Mouse (Mus musculus): ENCODE measurements around the gene Hdgf.
"Not testable (repeated sequence)": the region's sequence is repeated elsewhere in the genome, so short reads cannot be mapped to it uniquely, and the experiment has no call there.

Hdgf gene

GRCm38 (mm10) chr3:87905880-87906485, at the start of gene Hdgf:
Gene Hdgf, plus strand, starts transcription at chr3:87906321.
- peak; percentile 98 for DNase-seq (ENCODE audit: low read depth)

GRCm38 (mm10) chr3:87857666-87858065, 48.5 kb upstream of the Hdgf start:
- peak; percentile 20 for DNase-seq (ENCODE audit: low read depth)

- DNase-seq (ENCODE audit: low read depth) = peak; percentile 85
These were observed 46.3 kb upstream of the Hdgf start for GRCm38 (mm10) chr3:87859813-87860212.

- DNase-seq (ENCODE audit: low read depth) = not testable (repeated sequence)
These were observed 42.0 kb upstream of the Hdgf start for GRCm38 (mm10) chr3:87864111-87864510.

- DNase-seq (ENCODE audit: low read depth) = no peak
These were observed 28.4 kb upstream of the Hdgf start for GRCm38 (mm10) chr3:87877730-87878129.

GRCm38 (mm10) chr3:87884291-87884690, 21.8 kb upstream of the Hdgf start:
- DNase-seq (ENCODE audit: low read depth) = no peak

- peak; percentile 65 for DNase-seq (ENCODE audit: low read depth)
These were observed 21.3 kb upstream of the Hdgf start for GRCm38 (mm10) chr3:87884708-87885251.

GRCm38 (mm10) chr3:87885281-87886003, 20.7 kb upstream of the Hdgf start, which contains the start of gene Prcc:
Gene Prcc, minus strand, starts transcription at chr3:87885608.
- peak; percentile 96 for DNase-seq (ENCODE audit: low read depth)

- no peak for DNase-seq (ENCODE audit: low read depth)
These were observed 20.1 kb upstream of the Hdgf start for GRCm38 (mm10) chr3:87886004-87886365.

GRCm38 (mm10) chr3:87886416-87886815, 19.7 kb upstream of the Hdgf start:
- DNase-seq (ENCODE audit: low read depth) = no peak

GRCm38 (mm10) chr3:87887400-87887799, 18.7 kb upstream of the Hdgf start:
- DNase-seq (ENCODE audit: low read depth) = peak; percentile 45

- DNase-seq (ENCODE audit: low read depth) = no peak
These were observed 14.6 kb upstream of the Hdgf start for GRCm38 (mm10) chr3:87891481-87891880.

- no peak for DNase-seq (ENCODE audit: low read depth)
These were observed 12.7 kb upstream of the Hdgf start for GRCm38 (mm10) chr3:87893367-87893905.

GRCm38 (mm10) chr3:87899266-87899665, 6.9 kb upstream of the Hdgf start:
- no peak for DNase-seq (ENCODE audit: low read depth)

GRCm38 (mm10) chr3:87899776-87900175, 6.3 kb upstream of the Hdgf start:
- DNase-seq (ENCODE audit: low read depth) = no peak

GRCm38 (mm10) chr3:87901036-87901624, 5.0 kb upstream of the Hdgf start:
- DNase-seq (ENCODE audit: low read depth) = no peak

GRCm38 (mm10) chr3:87901959-87902358, 4.2 kb upstream of the Hdgf start:
- not testable (repeated sequence) for DNase-seq (ENCODE audit: low read depth)

GRCm38 (mm10) chr3:87903821-87904220, 2.3 kb upstream of the Hdgf start:
- no peak for DNase-seq (ENCODE audit: low read depth)

GRCm38 (mm10) chr3:87906601-87906980, 470 bp downstream of the Hdgf start:
- DNase-seq (ENCODE audit: low read depth) = no peak

GRCm38 (mm10) chr3:87906981-87907857, 1.1 kb downstream of the Hdgf start:
- DNase-seq (ENCODE audit: low read depth) = peak; percentile 69

- peak; percentile 47 for DNase-seq (ENCODE audit: low read depth)
These were observed 1.8 kb downstream of the Hdgf start for GRCm38 (mm10) chr3:87907906-87908305.

GRCm38 (mm10) chr3:87909381-87909780, 3.3 kb downstream of the Hdgf start:
- DNase-seq (ENCODE audit: low read depth) = peak; percentile 69

All from NIH3T3 (cell line).